Mouse (Mus musculus) ES-Bruce4 (cell line): ENCODE measurements around the gene Casp9.

Source experiments
- EP300 ChIP-seq: IDR thresholded peaks from 2 replicates; pipeline ENCODE4 v1.6.1; 2011; ENCODE audit warnings: low read depth, low read length; ENCODE audit not compliant: insufficient read depth
- POLR2A ChIP-seq: IDR thresholded peaks from one replicate; pipeline ENCODE4 v1.8.1; 2011; ENCODE audit warnings: low read length; ENCODE audit not compliant: insufficient read depth

GRCm38 (mm10) chr4:141779828-141780227 lies 13.6 kb upstream of the Casp9 start:
- TF ChIP-seq POLR2A (no peak), EP300 (no peak)
